Mouse (Mus musculus): ENCODE results near the gene Plekhb1. TPM values are rescaled to one million over a fixed set of nuclear protein-coding genes. Genes with fewer than 3 reads are reported as not detected.

Plekhb1 gene
- 1.7 and 4.7 TPM in 2 replicates for polyA plus RNA-seq (2015; fragmentation: Nextera tagmentation; extraction: Ambion mirVana)

GRCm38 (mm10) chr7:100662231-100662630 is at the start of gene Plekhb1:
Plekhb1 (minus strand) TSS chr7:100662414.
- 76% methylated on average over 8 of the region's 8 CpGs for WGBS
- H3K27ac ChIP-seq: no peak within 1 kb of the TSS
- no peak for ATAC-seq (replicated peaks; ENCODE audit: insufficient number of reproducible peaks, insufficient read depth, low FRiP score, low read depth)

GRCm38 (mm10) chr7:100706883-100707480 is 44.8 kb upstream of the Plekhb1 start:
- peak overlapping the region; percentile 99 for H3K27ac ChIP-seq
- peak; percentile 44 for ATAC-seq (replicated peaks; ENCODE audit: insufficient number of reproducible peaks, insufficient read depth, low FRiP score, low read depth)

More at GRCm38 (mm10) chr7:100662231-100662630, at the start of gene Plekhb1:
- Histone ChIP-seq H3K36me3 (no peaks in the 10 kb centered on the region), H3K4me1 (replicated peaks) (peaks cover 17% of the 10 kb centered on the region), H3K9ac (no peak within 1 kb of the TSS), H3K27me3 (no peaks in the 10 kb centered on the region), H3K4me2 (peak within 1 kb of the TSS; percentile 51), H3K9me3 (replicated peaks) (no peaks in the 10 kb centered on the region), H3K4me3 (no peak within 1 kb of the TSS)

GRCm38 (mm10) chr7:100706143-100706841 is 44.1 kb upstream of the Plekhb1 start, which contains the start of gene Fam168a:
Fam168a (plus strand) TSS chr7:100706635.
- Histone ChIP-seq H3K36me3 (no peaks in the 10 kb centered on the region), H3K9me3 (replicated peaks) (no peaks in the 10 kb centered on the region), H3K4me2 (peak within 1 kb of the TSS; percentile 70), H3K27me3 (no peaks in the 10 kb centered on the region), H3K4me1 (replicated peaks) (peaks cover 15% of the 10 kb centered on the region), H3K9ac (peak within 1 kb of the TSS; percentile 96), H3K27ac (peak within 1 kb of the TSS; percentile 99), H3K4me3 (peak within 1 kb of the TSS; percentile 99)
- WGBS: under 1% methylated on average over 32 of the region's 37 CpGs
- peak; percentile 98 for ATAC-seq (replicated peaks; ENCODE audit: insufficient number of reproducible peaks, insufficient read depth, low FRiP score, low read depth)

More at GRCm38 (mm10) chr7:100706883-100707480, 44.8 kb upstream of the Plekhb1 start:
- Histone ChIP-seq H3K9ac (peak overlapping the region; percentile 96), H3K9me3 (replicated peaks) (no peaks in the 10 kb centered on the region), H3K36me3 (no peaks in the 10 kb centered on the region), H3K4me3 (peak overlapping the region; percentile 99), H3K27me3 (no peaks in the 10 kb centered on the region), H3K4me1 (replicated peaks) (peaks cover 17% of the 10 kb centered on the region), H3K4me2 (peak overlapping the region; percentile 70)
- under 1% methylated on average over 23 of the region's 23 CpGs for WGBS

- no peaks in the 10 kb centered on the region for H3K9me3 ChIP-seq (replicated peaks)
- no peaks in the 10 kb centered on the region for H3K36me3 ChIP-seq
- ATAC-seq (replicated peaks; ENCODE audit: insufficient number of reproducible peaks, insufficient read depth, low FRiP score, low read depth): no peak
- H3K4me2 ChIP-seq: no peak overlapping the region
- 63% methylated on average over 8 of the region's 8 CpGs for WGBS
- no peak overlapping the region for H3K4me3 ChIP-seq
- no peak overlapping the region for H3K27ac ChIP-seq
- H3K4me1 ChIP-seq (replicated peaks): no peaks in the 10 kb centered on the region
- no peak overlapping the region for H3K9ac ChIP-seq
- H3K27me3 ChIP-seq: no peaks in the 10 kb centered on the region
Observed at GRCm38 (mm10) chr7:100699771-100700770, 37.9 kb upstream of the Plekhb1 start.

GRCm38 (mm10) chr7:100693199-100693598 is 31.0 kb upstream of the Plekhb1 start:
- H3K9ac ChIP-seq: no peak overlapping the region
- H3K36me3 ChIP-seq: no peaks in the 10 kb centered on the region
- no peak for ATAC-seq (replicated peaks; ENCODE audit: insufficient number of reproducible peaks, insufficient read depth, low FRiP score, low read depth)
- H3K27me3 ChIP-seq: no peaks in the 10 kb centered on the region
- no peak overlapping the region for H3K27ac ChIP-seq
- H3K4me1 ChIP-seq (replicated peaks): no peaks in the 10 kb centered on the region
- WGBS: 58% methylated on average over 8 of the region's 8 CpGs
- no peak overlapping the region for H3K4me2 ChIP-seq
- no peaks in the 10 kb centered on the region for H3K9me3 ChIP-seq (replicated peaks)
- H3K4me3 ChIP-seq: no peak overlapping the region

GRCm38 (mm10) chr7:100688471-100688870 is 26.3 kb upstream of the Plekhb1 start:
- Histone ChIP-seq H3K4me1 (replicated peaks) (no peaks in the 10 kb centered on the region), H3K9ac (no peak overlapping the region), H3K27ac (no peak overlapping the region), H3K4me3 (no peak overlapping the region), H3K36me3 (no peaks in the 10 kb centered on the region), H3K9me3 (replicated peaks) (no peaks in the 10 kb centered on the region), H3K27me3 (no peaks in the 10 kb centered on the region), H3K4me2 (no peak overlapping the region)
- no peak for ATAC-seq (replicated peaks; ENCODE audit: insufficient number of reproducible peaks, insufficient read depth, low FRiP score, low read depth)
- 82% methylated on average over 7 of the region's 7 CpGs for WGBS

GRCm38 (mm10) chr7:100685061-100686030 is 23.1 kb upstream of the Plekhb1 start:
- H3K9ac ChIP-seq: no peak overlapping the region
- no peaks in the 10 kb centered on the region for H3K9me3 ChIP-seq (replicated peaks)
- H3K36me3 ChIP-seq: no peaks in the 10 kb centered on the region
- ATAC-seq (replicated peaks; ENCODE audit: insufficient number of reproducible peaks, insufficient read depth, low FRiP score, low read depth): no peak
- H3K27me3 ChIP-seq: no peaks in the 10 kb centered on the region
- no peak overlapping the region for H3K4me2 ChIP-seq
- H3K27ac ChIP-seq: no peak overlapping the region
- H3K4me1 ChIP-seq (replicated peaks): no peaks in the 10 kb centered on the region
- 38% methylated on average over 13 of the region's 13 CpGs for WGBS
- H3K4me3 ChIP-seq: no peak overlapping the region

GRCm38 (mm10) chr7:100684538-100684937 is 22.3 kb upstream of the Plekhb1 start:
- Histone ChIP-seq H3K4me1 (replicated peaks) (no peaks in the 10 kb centered on the region), H3K4me2 (no peak overlapping the region), H3K27ac (no peak overlapping the region), H3K9ac (no peak overlapping the region), H3K27me3 (no peaks in the 10 kb centered on the region), H3K4me3 (no peak overlapping the region), H3K36me3 (no peaks in the 10 kb centered on the region), H3K9me3 (replicated peaks) (no peaks in the 10 kb centered on the region)
- WGBS: 47% methylated on average over 7 of the region's 7 CpGs
- no peak for ATAC-seq (replicated peaks; ENCODE audit: insufficient number of reproducible peaks, insufficient read depth, low FRiP score, low read depth)

GRCm38 (mm10) chr7:100684081-100684480 is 21.9 kb upstream of the Plekhb1 start:
- no peaks in the 10 kb centered on the region for H3K27me3 ChIP-seq
- WGBS: 63% methylated on average over 5 of the region's 5 CpGs

GRCm38 (mm10) chr7:100683241-100683640 is 21.0 kb upstream of the Plekhb1 start:
- WGBS: 96% methylated on average over 1 of the region's 1 CpGs
- Histone ChIP-seq H3K4me1 (replicated peaks) (no peaks in the 10 kb centered on the region), H3K9me3 (replicated peaks) (no peaks in the 10 kb centered on the region), H3K9ac (no peak overlapping the region), H3K27ac (no peak overlapping the region), H3K4me3 (no peak overlapping the region), H3K27me3 (no peaks in the 10 kb centered on the region), H3K4me2 (no peak overlapping the region), H3K36me3 (no peaks in the 10 kb centered on the region)
- no peak for ATAC-seq (replicated peaks; ENCODE audit: insufficient number of reproducible peaks, insufficient read depth, low FRiP score, low read depth)

More at GRCm38 (mm10) chr7:100684081-100684480, 21.9 kb upstream of the Plekhb1 start:
- H3K4me1 ChIP-seq (replicated peaks): no peaks in the 10 kb centered on the region
- no peak overlapping the region for H3K4me2 ChIP-seq
- no peaks in the 10 kb centered on the region for H3K36me3 ChIP-seq
- H3K9me3 ChIP-seq (replicated peaks): no peaks in the 10 kb centered on the region
- no peak overlapping the region for H3K4me3 ChIP-seq
- ATAC-seq (replicated peaks; ENCODE audit: insufficient number of reproducible peaks, insufficient read depth, low FRiP score, low read depth): no peak
- no peak overlapping the region for H3K27ac ChIP-seq
- H3K9ac ChIP-seq: no peak overlapping the region
